Mouse (Mus musculus): ENCODE results near the gene Kcnip4. TPM values are rescaled to one million over a fixed set of nuclear protein-coding genes. Genes with fewer than 3 reads are reported as not detected.

The Kcnip4 gene
- polyA plus RNA-seq, 1 experiment: not detected

- WGBS: 87% methylated on average over 12 of the region's 12 CpGs
- no peak overlapping the region for H3K27ac ChIP-seq (ENCODE audit: control insufficient read depth, insufficient read depth, low read length)
- H3K4me1 ChIP-seq (replicated peaks; ENCODE audit: control insufficient read depth, insufficient read depth, low read length): no peaks in the 10 kb centered on the region
- no peak overlapping the region for H3K4me3 ChIP-seq (ENCODE audit: control insufficient read depth, insufficient read depth, low read length)
- DNase-seq: no peak
- no peak for TF ChIP-seq CTCF (IDR thresholded peaks at IDR 0.05; ENCODE audit: borderline replicate concordance, control insufficient read depth, extremely low read depth, insufficient read depth, low read length, poor library complexity)
- no peak for TF ChIP-seq POLR2A (IDR thresholded peaks at IDR 0.05; ENCODE audit: control insufficient read depth, extremely low read depth, insufficient read depth, low read length, poor library complexity)
- H3K36me3 ChIP-seq (ENCODE audit: control insufficient read depth, insufficient read depth, low read length): no peaks in the 10 kb centered on the region
- H3K27me3 ChIP-seq (ENCODE audit: control insufficient read depth, insufficient read depth, low read length): no peaks in the 10 kb centered on the region
Observed at GRCm38 (mm10) chr5:48510241-48510640, 1014.5 kb downstream of the Kcnip4 start.

- no peak for DNase-seq
- Histone ChIP-seq H3K36me3 (ENCODE audit: control insufficient read depth, insufficient read depth, low read length) (no peaks in the 10 kb centered on the region), H3K4me3 (ENCODE audit: control insufficient read depth, insufficient read depth, low read length) (no peak overlapping the region), H3K27me3 (ENCODE audit: control insufficient read depth, insufficient read depth, low read length) (no peaks in the 10 kb centered on the region), H3K27ac (ENCODE audit: control insufficient read depth, insufficient read depth, low read length) (no peak overlapping the region), H3K4me1 (replicated peaks; ENCODE audit: control insufficient read depth, insufficient read depth, low read length) (no peaks in the 10 kb centered on the region)
- WGBS: 52% methylated on average over 18 of the region's 18 CpGs
- no peak for TF ChIP-seq CTCF (IDR thresholded peaks at IDR 0.05; ENCODE audit: borderline replicate concordance, control insufficient read depth, extremely low read depth, insufficient read depth, low read length, poor library complexity)
- no peak for TF ChIP-seq POLR2A (IDR thresholded peaks at IDR 0.05; ENCODE audit: control insufficient read depth, extremely low read depth, insufficient read depth, low read length, poor library complexity)
Observed at GRCm38 (mm10) chr5:48509194-48509930, 1015.3 kb downstream of the Kcnip4 start.

- DNase-seq: no peak
- TF ChIP-seq CTCF (IDR thresholded peaks at IDR 0.05; ENCODE audit: borderline replicate concordance, control insufficient read depth, extremely low read depth, insufficient read depth, low read length, poor library complexity) (no peak), POLR2A (IDR thresholded peaks at IDR 0.05; ENCODE audit: control insufficient read depth, extremely low read depth, insufficient read depth, low read length, poor library complexity) (no peak)
- Histone ChIP-seq H3K27ac (ENCODE audit: control insufficient read depth, insufficient read depth, low read length) (no peak overlapping the region), H3K36me3 (ENCODE audit: control insufficient read depth, insufficient read depth, low read length) (no peaks in the 10 kb centered on the region), H3K27me3 (ENCODE audit: control insufficient read depth, insufficient read depth, low read length) (no peaks in the 10 kb centered on the region), H3K4me3 (ENCODE audit: control insufficient read depth, insufficient read depth, low read length) (no peak overlapping the region), H3K4me1 (replicated peaks; ENCODE audit: control insufficient read depth, insufficient read depth, low read length) (no peaks in the 10 kb centered on the region)
- WGBS: 68% methylated on average over 3 of the region's 3 CpGs
Observed at GRCm38 (mm10) chr5:48503094-48503493, 1021.6 kb downstream of the Kcnip4 start.

- H3K4me3 ChIP-seq (ENCODE audit: control insufficient read depth, insufficient read depth, low read length): no peak overlapping the region
- no peaks in the 10 kb centered on the region for H3K27me3 ChIP-seq (ENCODE audit: control insufficient read depth, insufficient read depth, low read length)
- no peak overlapping the region for H3K27ac ChIP-seq (ENCODE audit: control insufficient read depth, insufficient read depth, low read length)
- DNase-seq: no peak
- H3K4me1 ChIP-seq (replicated peaks; ENCODE audit: control insufficient read depth, insufficient read depth, low read length): no peaks in the 10 kb centered on the region
- TF ChIP-seq POLR2A (IDR thresholded peaks at IDR 0.05; ENCODE audit: control insufficient read depth, extremely low read depth, insufficient read depth, low read length, poor library complexity): no peak
- no peak for TF ChIP-seq CTCF (IDR thresholded peaks at IDR 0.05; ENCODE audit: borderline replicate concordance, control insufficient read depth, extremely low read depth, insufficient read depth, low read length, poor library complexity)
- no peaks in the 10 kb centered on the region for H3K36me3 ChIP-seq (ENCODE audit: control insufficient read depth, insufficient read depth, low read length)
Observed at GRCm38 (mm10) chr5:48502442-48502841, 1022.3 kb downstream of the Kcnip4 start.

GRCm38 (mm10) chr5:48500204-48500603, 1024.5 kb downstream of the Kcnip4 start:
- Histone ChIP-seq H3K4me1 (replicated peaks; ENCODE audit: control insufficient read depth, insufficient read depth, low read length) (no peaks in the 10 kb centered on the region), H3K27ac (ENCODE audit: control insufficient read depth, insufficient read depth, low read length) (no peak overlapping the region), H3K4me3 (ENCODE audit: control insufficient read depth, insufficient read depth, low read length) (no peak overlapping the region), H3K36me3 (ENCODE audit: control insufficient read depth, insufficient read depth, low read length) (no peaks in the 10 kb centered on the region), H3K27me3 (ENCODE audit: control insufficient read depth, insufficient read depth, low read length) (no peaks in the 10 kb centered on the region)
- 90% methylated on average over 5 of the region's 5 CpGs for WGBS
- DNase-seq: no peak
- no peak for TF ChIP-seq CTCF (IDR thresholded peaks at IDR 0.05; ENCODE audit: borderline replicate concordance, control insufficient read depth, extremely low read depth, insufficient read depth, low read length, poor library complexity)
- TF ChIP-seq POLR2A (IDR thresholded peaks at IDR 0.05; ENCODE audit: control insufficient read depth, extremely low read depth, insufficient read depth, low read length, poor library complexity): no peak

GRCm38 (mm10) chr5:48490864-48491477, 1033.7 kb downstream of the Kcnip4 start:
- H3K4me1 ChIP-seq (replicated peaks; ENCODE audit: control insufficient read depth, insufficient read depth, low read length): no peaks in the 10 kb centered on the region
- 92% methylated on average over 3 of the region's 3 CpGs for WGBS
- TF ChIP-seq POLR2A (IDR thresholded peaks at IDR 0.05; ENCODE audit: control insufficient read depth, extremely low read depth, insufficient read depth, low read length, poor library complexity): no peak
- TF ChIP-seq CTCF (IDR thresholded peaks at IDR 0.05; ENCODE audit: borderline replicate concordance, control insufficient read depth, extremely low read depth, insufficient read depth, low read length, poor library complexity): no peak
- DNase-seq: no peak
- H3K27me3 ChIP-seq (ENCODE audit: control insufficient read depth, insufficient read depth, low read length): no peaks in the 10 kb centered on the region
- H3K27ac ChIP-seq (ENCODE audit: control insufficient read depth, insufficient read depth, low read length): no peak overlapping the region
- H3K36me3 ChIP-seq (ENCODE audit: control insufficient read depth, insufficient read depth, low read length): no peaks in the 10 kb centered on the region
- H3K4me3 ChIP-seq (ENCODE audit: control insufficient read depth, insufficient read depth, low read length): no peak overlapping the region

Measured in thymus, adult 2 months (tissue).